Mouse (Mus musculus): ENCODE measurements around the gene Kirrel. TPM values are rescaled to one million over a fixed set of nuclear protein-coding genes. Genes with fewer than 3 reads are reported as not detected.

Kirrel gene
- polyA plus RNA-seq, 1 experiment from 2014 or later = 5.6 TPM

DNA sequence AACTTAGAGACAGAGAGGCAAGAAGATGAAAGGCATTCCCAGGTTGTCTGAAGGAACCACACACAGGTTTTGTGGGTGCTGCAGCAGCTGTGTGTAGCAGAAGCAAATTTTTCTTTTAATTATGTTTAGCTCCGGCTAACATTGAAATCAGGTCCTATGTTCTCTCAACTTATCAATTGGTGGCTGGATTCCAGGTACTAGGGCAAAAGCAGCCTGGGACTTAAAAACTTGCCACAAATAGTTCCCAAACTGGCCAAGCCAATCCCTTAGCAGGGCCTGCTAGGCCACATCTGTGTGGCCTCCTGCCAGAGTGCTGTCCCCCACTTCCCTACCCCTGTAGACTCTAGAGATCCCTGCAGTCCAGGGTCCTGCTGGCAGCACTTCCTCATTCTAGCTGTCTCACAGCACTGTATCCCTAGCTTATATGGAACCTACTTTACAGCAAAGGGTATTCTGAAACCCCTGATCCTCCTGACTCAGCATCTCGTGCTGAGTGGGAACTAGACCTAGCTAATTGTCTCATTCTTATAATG lies 23.2 kb downstream of the Kirrel start:
- WGBS = 64% methylated on average over 2 of the region's 2 CpGs
- H3K4me3 ChIP-seq (ENCODE audit: low read depth, low read length) = no peak overlapping the region
- H3K4me1 ChIP-seq (ENCODE audit: control insufficient read depth, insufficient read depth, low read length) = peaks cover 55% of the 10 kb centered on the region
- no peaks in the 10 kb centered on the region for H3K27me3 ChIP-seq (ENCODE audit: control insufficient read depth, insufficient read depth, low read depth, low read length)
- H3K9me3 ChIP-seq (replicated peaks; ENCODE audit: control insufficient read depth, low read length, poor library complexity, severe bottlenecking) = no peaks in the 10 kb centered on the region
- H3K36me3 ChIP-seq (ENCODE audit: control insufficient read depth, insufficient read depth, low read length) = no peaks in the 10 kb centered on the region
- peak overlapping the region; percentile 62; the same call in 1 of the 2 replicates for H3K9ac ChIP-seq (ENCODE audit: low read depth, low read length)
- 0 out of 2 replicates have a peak overlapping the region, but pooled peaks have one; percentile 4 for H3K4me2 ChIP-seq (ENCODE audit: low read length)
- H3K27ac ChIP-seq (ENCODE audit: low read length) = peak overlapping the region; percentile 84
- no peak for ATAC-seq

DNA sequence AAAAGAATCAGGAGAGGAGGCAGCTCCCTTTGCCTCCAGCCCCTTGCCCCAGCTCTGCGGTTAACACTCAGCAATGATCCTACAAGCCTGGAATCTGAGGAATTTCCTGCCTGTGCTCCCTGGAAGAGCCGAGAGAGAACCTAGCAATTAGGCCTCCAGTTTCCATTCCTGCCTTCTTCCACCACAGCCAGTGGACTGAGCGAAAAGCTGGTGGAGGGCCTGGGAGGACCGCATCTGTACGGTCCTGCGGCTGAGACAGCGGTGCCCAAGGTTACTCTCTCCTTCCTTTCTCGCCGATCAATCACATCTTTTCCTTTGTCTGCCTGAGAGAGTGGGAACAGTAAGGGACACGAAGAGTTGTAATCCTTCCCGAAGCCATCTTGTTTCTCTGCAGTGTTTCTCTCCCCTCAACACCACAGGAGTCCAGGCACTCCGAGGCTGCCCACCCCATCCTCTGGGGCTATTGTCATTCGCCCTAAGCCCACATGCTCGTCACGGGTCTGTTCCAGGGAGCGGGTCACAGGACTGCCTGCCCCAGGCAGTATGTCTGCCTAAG lies 23.8 kb downstream of the Kirrel start:
- Histone ChIP-seq H3K9ac (ENCODE audit: low read depth, low read length) (peak overlapping the region; percentile 62), H3K4me2 (ENCODE audit: low read length) (peak overlapping the region; percentile 4; the same call in 1 of the 2 replicates), H3K4me1 (ENCODE audit: control insufficient read depth, insufficient read depth, low read length) (peaks cover 55% of the 10 kb centered on the region)

GRCm38 (mm10) chr3:87150056-87150688 lies 24.4 kb downstream of the Kirrel start:
- Histone ChIP-seq H3K4me1 (ENCODE audit: control insufficient read depth, insufficient read depth, low read length) (peaks cover 52% of the 10 kb centered on the region), H3K27ac (ENCODE audit: low read length) (peak overlapping the region; percentile 84), H3K9ac (ENCODE audit: low read depth, low read length) (peak overlapping the region; percentile 62), H3K4me3 (ENCODE audit: low read depth, low read length) (no peak overlapping the region), H3K36me3 (ENCODE audit: control insufficient read depth, insufficient read depth, low read length) (no peaks in the 10 kb centered on the region), H3K9me3 (replicated peaks; ENCODE audit: control insufficient read depth, low read length, poor library complexity, severe bottlenecking) (no peaks in the 10 kb centered on the region), H3K27me3 (ENCODE audit: control insufficient read depth, insufficient read depth, low read depth, low read length) (no peaks in the 10 kb centered on the region), H3K4me2 (ENCODE audit: low read length) (no peak overlapping the region)
- ATAC-seq = no peak
- 12% methylated on average over 8 of the region's 8 CpGs for WGBS

More for the DNA sequence above, 23.8 kb downstream of the Kirrel start:
- H3K27ac ChIP-seq (ENCODE audit: low read length) = peak overlapping the region; percentile 84
- no peaks in the 10 kb centered on the region for H3K36me3 ChIP-seq (ENCODE audit: control insufficient read depth, insufficient read depth, low read length)
- H3K9me3 ChIP-seq (replicated peaks; ENCODE audit: control insufficient read depth, low read length, poor library complexity, severe bottlenecking) = no peaks in the 10 kb centered on the region
- WGBS = 5% methylated on average over 16 of the region's 16 CpGs
- ATAC-seq = peak; percentile 37; the same call in 1 of the 2 replicates
- no peaks in the 10 kb centered on the region for H3K27me3 ChIP-seq (ENCODE audit: control insufficient read depth, insufficient read depth, low read depth, low read length)
- no peak overlapping the region for H3K4me3 ChIP-seq (ENCODE audit: low read depth, low read length)

DNA sequence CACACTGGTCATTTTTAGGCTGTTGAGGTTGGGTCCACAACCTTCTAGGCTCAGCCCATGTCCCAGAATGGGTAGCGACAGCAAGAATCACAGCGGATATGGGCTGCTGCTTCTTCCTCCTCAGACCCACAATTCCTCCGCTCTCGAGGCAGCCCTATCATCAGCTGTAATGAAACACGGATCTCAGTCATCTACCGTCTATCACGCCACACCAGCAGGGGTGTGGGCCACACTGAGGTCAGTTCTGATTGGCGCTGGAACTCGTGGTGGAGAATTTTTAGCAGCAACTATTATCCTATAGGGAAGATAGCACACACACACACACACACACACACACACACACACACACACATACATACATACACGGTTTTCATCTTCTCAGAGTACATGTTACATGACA lies 25.1 kb downstream of the Kirrel start:
- WGBS = 67% methylated on average over 10 of the region's 10 CpGs
- no peak overlapping the region for H3K27ac ChIP-seq (ENCODE audit: low read length)
- ATAC-seq = no peak
- no peak overlapping the region for H3K9ac ChIP-seq (ENCODE audit: low read depth, low read length)
- no peaks in the 10 kb centered on the region for H3K9me3 ChIP-seq (replicated peaks; ENCODE audit: control insufficient read depth, low read length, poor library complexity, severe bottlenecking)
- no peak overlapping the region for H3K4me2 ChIP-seq (ENCODE audit: low read length)
- peaks cover 49% of the 10 kb centered on the region for H3K4me1 ChIP-seq (ENCODE audit: control insufficient read depth, insufficient read depth, low read length)
- no peaks in the 10 kb centered on the region for H3K36me3 ChIP-seq (ENCODE audit: control insufficient read depth, insufficient read depth, low read length)
- no peaks in the 10 kb centered on the region for H3K27me3 ChIP-seq (ENCODE audit: control insufficient read depth, insufficient read depth, low read depth, low read length)
- no peak overlapping the region for H3K4me3 ChIP-seq (ENCODE audit: low read depth, low read length)

GRCm38 (mm10) chr3:87144476-87145240 lies 29.9 kb downstream of the Kirrel start:
- H3K36me3 ChIP-seq (ENCODE audit: control insufficient read depth, insufficient read depth, low read length) = no peaks in the 10 kb centered on the region
- no peaks in the 10 kb centered on the region for H3K27me3 ChIP-seq (ENCODE audit: control insufficient read depth, insufficient read depth, low read depth, low read length)
- no peak overlapping the region for H3K9ac ChIP-seq (ENCODE audit: low read depth, low read length)
- 33% methylated on average over 6 of the region's 6 CpGs for WGBS
- no peak overlapping the region for H3K4me3 ChIP-seq (ENCODE audit: low read depth, low read length)
- H3K27ac ChIP-seq (ENCODE audit: low read length) = no peak overlapping the region
- H3K4me2 ChIP-seq (ENCODE audit: low read length) = no peak overlapping the region
- H3K4me1 ChIP-seq (ENCODE audit: control insufficient read depth, insufficient read depth, low read length) = peaks cover 12% of the 10 kb centered on the region
- no peak for ATAC-seq
- no peaks in the 10 kb centered on the region for H3K9me3 ChIP-seq (replicated peaks; ENCODE audit: control insufficient read depth, low read length, poor library complexity, severe bottlenecking)

DNA sequence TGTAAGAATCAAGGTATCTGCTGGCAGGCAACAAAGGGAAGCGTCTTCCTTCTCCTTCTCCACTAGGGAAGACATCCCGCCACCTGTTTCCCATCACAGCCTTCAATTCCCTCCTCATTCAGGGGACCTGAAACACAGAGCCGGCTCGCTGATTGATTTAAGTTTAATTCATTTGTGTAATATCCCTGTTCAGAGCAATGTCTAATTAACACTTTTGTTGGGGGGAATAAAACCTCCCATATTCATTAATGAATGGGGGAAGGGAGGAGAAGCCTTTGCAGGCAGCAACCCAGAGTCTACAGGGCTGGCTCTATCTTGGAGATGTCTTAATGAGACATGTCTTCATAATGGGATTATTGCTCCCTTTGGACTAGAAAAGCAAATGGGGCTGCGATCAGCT lies 34.3 kb downstream of the Kirrel start:
- Histone ChIP-seq H3K9ac (ENCODE audit: low read depth, low read length) (no peak overlapping the region), H3K9me3 (replicated peaks; ENCODE audit: control insufficient read depth, low read length, poor library complexity, severe bottlenecking) (no peaks in the 10 kb centered on the region), H3K27ac (ENCODE audit: low read length) (no peak overlapping the region), H3K36me3 (ENCODE audit: control insufficient read depth, insufficient read depth, low read length) (no peaks in the 10 kb centered on the region), H3K4me2 (ENCODE audit: low read length) (no peak overlapping the region), H3K4me3 (ENCODE audit: low read depth, low read length) (no peak overlapping the region), H3K27me3 (ENCODE audit: control insufficient read depth, insufficient read depth, low read depth, low read length) (no peaks in the 10 kb centered on the region), H3K4me1 (ENCODE audit: control insufficient read depth, insufficient read depth, low read length) (peaks cover 14% of the 10 kb centered on the region)
- ATAC-seq = no peak
- WGBS = 65% methylated on average over 5 of the region's 5 CpGs

DNA sequence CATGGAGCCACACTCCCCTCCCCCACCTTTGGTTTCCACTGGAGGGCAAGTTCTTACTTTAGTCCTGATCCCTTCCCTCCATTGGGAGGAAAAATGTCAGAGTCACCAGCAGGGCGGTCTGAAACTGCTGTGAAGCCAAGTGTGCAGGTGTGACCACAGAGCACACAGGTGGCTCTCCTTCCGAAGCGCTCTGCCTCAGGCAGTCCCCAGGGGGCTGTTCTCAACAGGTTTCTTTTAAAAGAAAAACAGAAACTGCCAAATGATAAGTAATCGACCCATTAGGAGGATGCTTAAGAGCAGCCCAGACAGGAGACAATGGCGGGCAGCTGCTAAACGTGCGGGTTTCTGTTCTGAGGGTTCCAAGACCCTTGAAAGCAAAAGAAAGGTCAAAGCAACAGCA lies 37.8 kb downstream of the Kirrel start:
- Histone ChIP-seq H3K4me2 (ENCODE audit: low read length) (no peak overlapping the region), H3K4me1 (ENCODE audit: control insufficient read depth, insufficient read depth, low read length) (peaks cover 9% of the 10 kb centered on the region), H3K9ac (ENCODE audit: low read depth, low read length) (no peak overlapping the region), H3K27me3 (ENCODE audit: control insufficient read depth, insufficient read depth, low read depth, low read length) (no peaks in the 10 kb centered on the region), H3K9me3 (replicated peaks; ENCODE audit: control insufficient read depth, low read length, poor library complexity, severe bottlenecking) (no peaks in the 10 kb centered on the region), H3K36me3 (ENCODE audit: control insufficient read depth, insufficient read depth, low read length) (no peaks in the 10 kb centered on the region), H3K4me3 (ENCODE audit: low read depth, low read length) (no peak overlapping the region), H3K27ac (ENCODE audit: low read length) (no peak overlapping the region)
- ATAC-seq = no peak
- 44% methylated on average over 7 of the region's 7 CpGs for WGBS

- no peak overlapping the region for H3K4me2 ChIP-seq (ENCODE audit: low read length)
- ATAC-seq = no peak
- H3K9ac ChIP-seq (ENCODE audit: low read depth, low read length) = no peak overlapping the region
- 0 out of 2 replicates have a peak, but pooled peaks cover 2% of the 10 kb centered on the region for H3K4me1 ChIP-seq (ENCODE audit: control insufficient read depth, insufficient read depth, low read length)
- H3K36me3 ChIP-seq (ENCODE audit: control insufficient read depth, insufficient read depth, low read length) = no peaks in the 10 kb centered on the region
- H3K9me3 ChIP-seq (replicated peaks; ENCODE audit: control insufficient read depth, low read length, poor library complexity, severe bottlenecking) = no peaks in the 10 kb centered on the region
- H3K27ac ChIP-seq (ENCODE audit: low read length) = no peak overlapping the region
- no peak overlapping the region for H3K4me3 ChIP-seq (ENCODE audit: low read depth, low read length)
- H3K27me3 ChIP-seq (ENCODE audit: control insufficient read depth, insufficient read depth, low read depth, low read length) = no peaks in the 10 kb centered on the region
These were observed 39.6 kb downstream of the Kirrel start for GRCm38 (mm10) chr3:87134951-87135350.

Measured in midbrain, embryonic 16.5 days (tissue).